Mouse (Mus musculus): ENCODE data around the gene Rundc3a.

DNA sequence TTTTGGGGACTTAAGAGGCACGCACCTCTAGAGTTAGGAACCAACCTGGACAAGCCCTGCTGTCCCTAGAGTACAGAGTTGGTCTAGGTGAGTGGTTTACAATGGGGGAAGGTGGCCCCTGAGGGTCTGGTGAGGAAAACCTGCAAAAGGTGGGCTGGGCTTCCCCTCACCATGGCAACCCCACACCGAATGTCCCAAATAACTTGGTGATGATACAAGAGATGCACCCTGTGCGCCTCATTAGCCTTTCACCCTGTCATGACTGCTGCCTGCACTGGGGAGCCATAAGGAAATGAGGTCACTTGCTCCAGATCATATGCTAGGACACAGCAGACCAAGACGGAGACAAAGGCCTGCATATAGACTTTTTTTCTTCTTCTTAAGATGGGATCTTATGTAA, 42.8 kb upstream of the Rundc3a start:
- TF ChIP-seq CTCF (conservative IDR thresholded peaks at IDR 0.05; ENCODE audit: insufficient read depth, insufficient read length, low read depth, low read length) (no peak), POLR2A (IDR thresholded peaks at IDR 0.05; ENCODE audit: low read depth, low read length) (no peak)
